Mouse (Mus musculus) spleen, postnatal 14 days (tissue): ENCODE measurements around the gene Gnaz.
"Not testable (repeated sequence)": the region's sequence is repeated elsewhere in the genome, so short reads cannot be mapped to it uniquely, and the experiment has no call there.

Source experiments
- DNase-seq, 2 experiments: peaks; one replicate each; pipeline ENCODE4 v3.0.0; 2021 to 2022; ENCODE audit warnings: low spot score in 2 of 2

The Gnaz gene

GRCm38 (mm10) chr10:75028743-75029142, 61.8 kb downstream of the Gnaz start:
- no peak for DNase-seq

GRCm38 (mm10) chr10:75029677-75030076, 62.7 kb downstream of the Gnaz start:
- DNase-seq: no peak

- DNase-seq: no peak
Measured at GRCm38 (mm10) chr10:75030234-75030633, 63.3 kb downstream of the Gnaz start.

GRCm38 (mm10) chr10:75031345-75032114, 64.6 kb downstream of the Gnaz start:
- DNase-seq: no peak

GRCm38 (mm10) chr10:75032395-75032794, 65.4 kb downstream of the Gnaz start, which contains the start of gene Rsph14:
Rsph14 (minus strand) TSS chr10:75032586.
- peak; percentile 30 to 55 for DNase-seq

GRCm38 (mm10) chr10:75036883-75037379, 70.0 kb downstream of the Gnaz start, which contains the start of gene Rab36:
Rab36 (plus strand) TSS chr10:75037058.
- peak; percentile 44 to 65 for DNase-seq

GRCm38 (mm10) chr10:75042060-75042459, 75.1 kb downstream of the Gnaz start:
- not testable (repeated sequence) for DNase-seq

GRCm38 (mm10) chr10:75044459-75044858, 77.5 kb downstream of the Gnaz start:
- DNase-seq: no peak

- DNase-seq: no peak
Measured at GRCm38 (mm10) chr10:75045831-75046230, 78.9 kb downstream of the Gnaz start.

- DNase-seq: no peak
Measured at GRCm38 (mm10) chr10:75048711-75049110, 81.7 kb downstream of the Gnaz start.

- no peak for DNase-seq
Measured at GRCm38 (mm10) chr10:75051364-75052074, 84.5 kb downstream of the Gnaz start.

- DNase-seq: no peak
Measured at GRCm38 (mm10) chr10:75052902-75053301, 85.9 kb downstream of the Gnaz start.

GRCm38 (mm10) chr10:75053655-75054054, 86.7 kb downstream of the Gnaz start:
- DNase-seq: no peak

- no peak for DNase-seq
Measured at GRCm38 (mm10) chr10:75054125-75054524, 87.1 kb downstream of the Gnaz start.

- no peak for DNase-seq
Measured at GRCm38 (mm10) chr10:75055672-75056071, 88.7 kb downstream of the Gnaz start.

GRCm38 (mm10) chr10:75056255-75056654, 89.3 kb downstream of the Gnaz start:
- no peak for DNase-seq

- DNase-seq: no peak
Measured at GRCm38 (mm10) chr10:75058336-75058735, 91.4 kb downstream of the Gnaz start.

- DNase-seq: no peak
Measured at GRCm38 (mm10) chr10:75058761-75059395, 91.9 kb downstream of the Gnaz start.

GRCm38 (mm10) chr10:75059396-75059795, 92.4 kb downstream of the Gnaz start:
- peak in 1 of 2 experiments; percentile 56 for DNase-seq

- DNase-seq: peak; percentile 41 to 43
Measured at GRCm38 (mm10) chr10:75060217-75060842, 93.4 kb downstream of the Gnaz start, which contains the start of gene Bcr. Bcr (plus strand) TSS chr10:75060592.

GRCm38 (mm10) chr10:75060843-75061235, 93.9 kb downstream of the Gnaz start:
- no peak for DNase-seq
